Mouse (Mus musculus): ENCODE measurements around the gene Pou2af1. TPM values are rescaled to one million over a fixed set of nuclear protein-coding genes. Genes with fewer than 3 reads are reported as not detected.

Pou2af1 gene
- 13.2 and 30.5 TPM in 2 replicates for polyA plus RNA-seq (2011; ENCODE audit: insufficient read depth, insufficient read length, low replicate concordance, missing spikeins)

DNA sequence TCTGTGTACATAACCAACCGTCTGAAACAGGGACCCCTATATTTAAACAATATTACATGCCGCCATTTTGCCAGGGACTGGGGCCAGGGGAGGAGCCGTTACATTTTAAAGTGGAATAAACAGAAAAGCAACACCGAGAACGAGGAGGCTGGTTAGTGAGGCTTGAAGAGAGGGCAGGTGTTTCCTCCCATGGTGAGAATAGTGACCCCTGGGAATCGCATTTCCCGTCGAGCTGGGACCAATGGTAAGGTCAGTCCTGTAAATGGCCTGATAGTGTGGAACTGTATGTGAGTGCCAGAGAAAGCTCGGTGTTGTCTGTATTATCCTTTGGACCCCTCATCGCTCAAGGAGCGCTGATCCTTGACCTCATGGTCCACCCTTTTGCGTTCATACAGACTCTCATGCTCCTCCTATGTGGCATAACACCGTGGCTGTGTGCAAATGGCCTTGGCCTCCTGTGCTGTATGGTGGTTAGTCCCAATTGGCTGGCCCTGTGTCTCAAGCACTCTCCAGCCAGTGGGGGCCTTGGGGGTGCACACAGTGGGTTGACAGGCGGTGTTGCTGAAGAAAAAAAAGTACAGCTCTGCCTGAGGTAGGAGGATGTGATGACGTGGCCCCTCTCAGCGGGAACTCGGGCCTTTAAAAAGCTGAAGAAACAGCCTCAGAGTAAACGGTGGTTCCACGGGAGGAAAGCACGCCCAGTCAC, at the start of gene Pou2af1:
Pou2af1 (plus strand) TSS at position 686 of the 706 bp plus-strand sequence.
- H3K27ac ChIP-seq (ENCODE audit: control insufficient read depth, insufficient read depth, low read depth, low read length, poor library complexity): peak within 1 kb of the TSS; percentile 96
- 67% methylated on average over 20 of the region's 20 CpGs for WGBS
- TF ChIP-seq POLR2A (IDR thresholded peaks at IDR 0.05; ENCODE audit: borderline replicate concordance, control insufficient read depth, low read depth, low read length): 0 out of 2 replicates have a peak, but pooled peaks have one; percentile 23
- no peak for TF ChIP-seq CTCF (IDR thresholded peaks at IDR 0.05; ENCODE audit: control insufficient read depth, insufficient read depth, low read length)
- H3K4me1 ChIP-seq (ENCODE audit: control insufficient read depth, insufficient read depth, low read length): peaks cover 2% of the 10 kb centered on the region; the same call in 1 of the 2 replicates
- H3K4me3 ChIP-seq (replicated peaks; ENCODE audit: control insufficient read depth, low read depth, low read length): peak within 1 kb of the TSS; percentile 58

DNA sequence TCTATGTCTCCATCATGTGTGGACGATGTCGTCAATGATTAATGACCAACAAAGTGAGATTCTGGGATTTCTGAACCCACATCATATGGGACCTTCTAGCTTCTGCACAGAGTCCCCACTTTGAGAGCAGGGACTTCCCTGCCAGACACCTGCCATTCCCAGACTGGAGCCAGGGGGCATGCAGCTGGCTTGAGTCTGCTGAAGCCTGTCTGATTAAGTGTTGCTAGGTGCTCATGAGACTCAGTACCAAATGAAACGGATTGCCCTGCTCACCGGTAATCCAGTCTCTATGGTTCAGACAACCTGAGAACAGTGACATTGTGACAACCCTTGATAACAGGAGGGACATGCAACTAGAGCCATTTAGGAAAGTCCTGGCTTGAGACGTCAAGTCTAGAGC, 49.5 kb upstream of the Pou2af1 start:
- H3K27ac ChIP-seq (ENCODE audit: control insufficient read depth, insufficient read depth, low read depth, low read length, poor library complexity): no peak overlapping the region
- no peak overlapping the region for H3K4me3 ChIP-seq (replicated peaks; ENCODE audit: control insufficient read depth, low read depth, low read length)
- WGBS: 84% methylated on average over 5 of the region's 5 CpGs
- no peaks in the 10 kb centered on the region; the same call in 1 of the 2 replicates for H3K4me1 ChIP-seq (ENCODE audit: control insufficient read depth, insufficient read depth, low read length)
- TF ChIP-seq POLR2A (IDR thresholded peaks at IDR 0.05; ENCODE audit: borderline replicate concordance, control insufficient read depth, low read depth, low read length) (no peak), CTCF (IDR thresholded peaks at IDR 0.05; ENCODE audit: control insufficient read depth, insufficient read depth, low read length) (no peak)

DNA sequence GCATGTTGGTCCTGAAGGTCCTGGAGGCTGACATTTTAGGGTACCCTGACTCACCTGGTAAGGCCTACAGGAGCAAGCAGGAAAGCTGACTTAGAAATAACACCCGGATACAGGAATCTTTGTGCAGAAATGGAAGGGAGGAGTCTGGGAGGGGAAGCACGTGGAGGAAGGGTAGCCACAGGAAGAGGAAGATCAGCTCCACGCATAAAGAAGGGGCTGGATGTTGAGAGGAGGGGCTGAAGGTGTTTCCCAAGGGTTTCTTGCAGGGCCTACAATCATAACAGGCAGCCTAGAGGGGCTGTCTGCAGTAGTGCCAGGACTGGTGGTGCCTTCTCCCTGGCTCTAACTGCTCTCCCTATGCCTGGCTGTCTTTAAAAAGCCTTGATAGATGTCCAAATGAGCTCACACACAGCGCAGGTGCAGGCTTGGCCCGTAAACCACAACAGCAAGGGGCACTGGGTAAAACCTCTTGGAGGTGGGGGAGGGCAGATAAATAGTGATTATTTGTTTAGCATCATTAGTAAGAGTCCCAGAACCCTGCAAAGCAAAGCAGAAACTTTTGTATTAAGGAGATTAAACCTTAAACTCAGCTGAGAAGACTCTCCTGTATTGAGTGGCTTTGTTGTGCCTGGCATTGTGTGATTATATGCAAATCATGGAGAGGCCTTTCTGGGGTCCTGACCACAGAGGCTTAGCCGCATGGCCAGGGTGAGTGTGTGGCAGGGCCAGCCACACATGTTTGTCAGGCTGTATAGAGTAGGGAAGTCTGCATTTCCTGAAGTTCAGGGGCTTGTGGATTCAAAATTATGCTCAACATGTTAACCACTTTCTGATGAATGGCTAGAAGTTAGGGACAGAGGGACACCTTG, 48.0 kb upstream of the Pou2af1 start, which contains the start of gene Gm32742:
Gm32742 (minus strand) TSS at position 206 of the 869 bp plus-strand sequence.
- H3K4me3 ChIP-seq (replicated peaks; ENCODE audit: control insufficient read depth, low read depth, low read length): no peak within 1 kb of the TSS
- H3K4me1 ChIP-seq (ENCODE audit: control insufficient read depth, insufficient read depth, low read length): no peaks in the 10 kb centered on the region; the same call in 1 of the 2 replicates
- TF ChIP-seq CTCF (IDR thresholded peaks at IDR 0.05; ENCODE audit: control insufficient read depth, insufficient read depth, low read length) (no peak), POLR2A (IDR thresholded peaks at IDR 0.05; ENCODE audit: borderline replicate concordance, control insufficient read depth, low read depth, low read length) (no peak)
- no peak within 1 kb of the TSS for H3K27ac ChIP-seq (ENCODE audit: control insufficient read depth, insufficient read depth, low read depth, low read length, poor library complexity)
- 5% methylated on average over 6 of the region's 6 CpGs for WGBS

DNA sequence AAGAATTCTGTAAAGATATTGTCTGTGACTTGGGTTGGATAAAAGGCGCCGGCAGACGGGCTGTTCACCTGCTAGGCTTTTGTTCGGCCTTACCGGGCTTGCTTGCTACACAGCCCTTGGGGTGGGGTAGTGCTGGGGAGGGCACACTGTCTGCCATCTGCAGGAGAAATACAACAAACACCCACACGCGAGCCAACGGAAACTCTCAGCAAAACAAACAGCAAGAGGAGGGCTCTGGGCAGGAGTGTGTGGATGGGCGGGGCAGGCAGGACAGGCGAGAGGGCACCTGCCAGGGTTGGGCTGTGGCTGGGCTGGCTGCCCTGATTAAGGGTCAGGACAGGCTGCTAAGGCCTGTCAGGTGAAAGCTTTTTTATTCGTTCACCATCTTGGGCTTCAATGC, 45.6 kb upstream of the Pou2af1 start:
- no peaks in the 10 kb centered on the region; the same call in 1 of the 2 replicates for H3K4me1 ChIP-seq (ENCODE audit: control insufficient read depth, insufficient read depth, low read length)
- H3K27ac ChIP-seq (ENCODE audit: control insufficient read depth, insufficient read depth, low read depth, low read length, poor library complexity): no peak overlapping the region
- TF ChIP-seq CTCF (IDR thresholded peaks at IDR 0.05; ENCODE audit: control insufficient read depth, insufficient read depth, low read length) (no peak), POLR2A (IDR thresholded peaks at IDR 0.05; ENCODE audit: borderline replicate concordance, control insufficient read depth, low read depth, low read length) (no peak)
- WGBS: 63% methylated on average over 11 of the region's 11 CpGs
- H3K4me3 ChIP-seq (replicated peaks; ENCODE audit: control insufficient read depth, low read depth, low read length): no peak overlapping the region

DNA sequence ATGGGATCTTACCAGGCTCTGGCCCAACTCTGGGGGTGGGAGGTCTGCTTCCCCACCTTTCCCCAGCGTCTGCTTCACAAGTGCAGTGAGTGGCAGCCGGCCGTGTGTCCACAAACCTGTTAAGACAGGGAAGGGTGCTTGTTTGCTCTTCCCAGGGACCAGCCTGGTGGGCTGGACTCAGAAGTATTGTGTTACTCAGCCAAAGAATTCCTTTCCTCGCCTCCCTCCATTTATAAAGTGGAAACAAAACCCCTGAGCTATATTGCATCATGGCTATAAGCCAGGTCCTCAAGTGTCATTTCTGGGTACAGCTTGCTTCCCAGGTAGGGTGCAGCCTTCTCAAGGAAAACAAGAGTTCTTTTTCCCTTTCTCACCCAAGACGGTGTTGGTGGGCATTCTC, 44.8 kb upstream of the Pou2af1 start:
- WGBS: 81% methylated on average over 5 of the region's 5 CpGs
- H3K4me3 ChIP-seq (replicated peaks; ENCODE audit: control insufficient read depth, low read depth, low read length): no peak overlapping the region
- TF ChIP-seq POLR2A (IDR thresholded peaks at IDR 0.05; ENCODE audit: borderline replicate concordance, control insufficient read depth, low read depth, low read length) (no peak), CTCF (IDR thresholded peaks at IDR 0.05; ENCODE audit: control insufficient read depth, insufficient read depth, low read length) (no peak)
- no peaks in the 10 kb centered on the region; the same call in 1 of the 2 replicates for H3K4me1 ChIP-seq (ENCODE audit: control insufficient read depth, insufficient read depth, low read length)
- no peak overlapping the region for H3K27ac ChIP-seq (ENCODE audit: control insufficient read depth, insufficient read depth, low read depth, low read length, poor library complexity)

DNA sequence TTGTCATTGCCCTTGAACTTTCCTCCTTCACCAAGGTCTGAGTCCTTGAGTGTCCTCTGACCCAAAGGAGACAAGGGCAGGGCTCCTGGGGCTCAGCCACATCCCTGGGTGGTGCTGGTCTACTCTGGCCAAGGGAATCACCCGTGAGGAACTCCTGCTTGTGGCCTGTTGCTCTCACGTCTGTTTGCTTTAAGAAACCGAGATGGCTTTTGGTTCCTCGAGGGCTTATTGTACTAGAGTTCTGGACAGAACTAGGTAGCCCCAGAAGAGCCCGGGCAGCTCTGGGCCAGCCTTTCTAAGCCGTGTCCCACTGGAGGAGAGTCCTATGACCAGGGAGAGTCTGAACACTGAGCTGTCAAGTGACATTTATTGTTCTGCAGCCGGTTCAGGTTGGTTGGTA, 44.4 kb upstream of the Pou2af1 start:
- Histone ChIP-seq H3K4me3 (replicated peaks; ENCODE audit: control insufficient read depth, low read depth, low read length) (no peak overlapping the region), H3K4me1 (ENCODE audit: control insufficient read depth, insufficient read depth, low read length) (no peaks in the 10 kb centered on the region; the same call in 1 of the 2 replicates), H3K27ac (ENCODE audit: control insufficient read depth, insufficient read depth, low read depth, low read length, poor library complexity) (no peak overlapping the region)
- 80% methylated on average over 7 of the region's 7 CpGs for WGBS
- TF ChIP-seq CTCF (IDR thresholded peaks at IDR 0.05; ENCODE audit: control insufficient read depth, insufficient read depth, low read length): no peak
- no peak for TF ChIP-seq POLR2A (IDR thresholded peaks at IDR 0.05; ENCODE audit: borderline replicate concordance, control insufficient read depth, low read depth, low read length)

DNA sequence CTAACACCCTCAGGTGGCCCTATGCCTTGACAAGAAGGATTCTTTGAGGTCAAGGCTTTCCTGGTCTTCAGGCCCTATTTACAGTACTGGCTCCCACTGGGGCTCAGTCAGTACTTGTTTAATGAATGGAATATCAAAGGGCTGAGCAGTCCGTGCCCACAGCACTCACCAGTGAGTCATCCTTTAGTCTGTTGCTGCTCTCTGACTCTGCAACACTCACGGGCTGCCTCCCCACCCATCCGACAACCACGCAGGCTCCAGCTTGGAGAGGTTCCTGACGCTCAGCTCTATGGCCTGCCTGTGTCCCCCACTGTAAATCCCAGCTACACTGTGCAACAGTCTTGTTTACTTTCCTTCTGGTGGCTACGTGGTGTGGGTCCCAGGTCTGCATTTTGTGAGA, 43.2 kb upstream of the Pou2af1 start:
- no peak overlapping the region for H3K4me3 ChIP-seq (replicated peaks; ENCODE audit: control insufficient read depth, low read depth, low read length)
- TF ChIP-seq CTCF (IDR thresholded peaks at IDR 0.05; ENCODE audit: control insufficient read depth, insufficient read depth, low read length): no peak
- TF ChIP-seq POLR2A (IDR thresholded peaks at IDR 0.05; ENCODE audit: borderline replicate concordance, control insufficient read depth, low read depth, low read length): no peak
- 80% methylated on average over 6 of the region's 6 CpGs for WGBS

More for the DNA sequence above, 43.2 kb upstream of the Pou2af1 start:
- no peaks in the 10 kb centered on the region; the same call in 1 of the 2 replicates for H3K4me1 ChIP-seq (ENCODE audit: control insufficient read depth, insufficient read depth, low read length)
- no peak overlapping the region for H3K27ac ChIP-seq (ENCODE audit: control insufficient read depth, insufficient read depth, low read depth, low read length, poor library complexity)

All from bone marrow, adult 2 months (tissue).